Mouse (Mus musculus): ENCODE data around the gene Napsa. TPM values are rescaled to one million over a fixed set of nuclear protein-coding genes. Genes with fewer than 3 reads are reported as not detected.

Napsa gene
- total and polyA plus RNA-seq, 2 experiments from 2014 or later, result 0.79 TPM; not detected in 1

DNA sequence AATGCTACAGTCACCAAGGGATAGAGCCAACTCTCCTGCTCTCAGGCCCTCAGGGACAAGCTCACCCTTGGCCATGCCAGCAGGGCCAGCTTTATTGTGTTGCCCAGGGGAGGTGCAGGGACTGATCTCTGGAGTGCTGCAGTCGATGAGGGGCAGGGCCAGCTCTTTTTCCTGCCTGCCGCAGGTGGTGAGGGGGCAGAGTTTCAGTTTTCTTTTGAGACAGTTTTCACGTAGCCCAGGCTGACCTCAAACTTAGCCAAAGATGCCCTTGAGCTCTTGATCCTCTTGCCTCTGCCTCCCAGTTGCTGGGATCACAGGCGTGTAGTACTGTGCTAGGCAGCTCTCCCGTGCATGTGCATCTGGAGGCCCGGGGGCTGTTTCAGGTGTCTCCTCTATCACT lies 1.2 kb upstream of the Napsa start:
- Histone ChIP-seq H3K4me2 (ENCODE audit: low read depth, low read length, poor library complexity, severe bottlenecking) (no peak overlapping the region), H3K36me3 (ENCODE audit: insufficient read depth, low read length) (no peaks in the 10 kb centered on the region), H3K9me3 (ENCODE audit: low read length) (no peaks in the 10 kb centered on the region), H3K9ac (replicated peaks; ENCODE audit: low read length, poor library complexity, severe bottlenecking) (no peak overlapping the region), H3K4me3 (ENCODE audit: low read depth, low read length) (no peak overlapping the region), H3K27me3 (ENCODE audit: insufficient read depth, low read length) (no peaks in the 10 kb centered on the region), H3K4me1 (ENCODE audit: insufficient read depth, low read length) (no peaks in the 10 kb centered on the region), H3K27ac (ENCODE audit: low read depth, low read length) (no peak overlapping the region)
- TF ChIP-seq CTCF (IDR thresholded peaks at IDR 0.05), result no peak
- 83% methylated on average over 6 of the region's 6 CpGs for WGBS
- DNase-seq (ENCODE audit: low spot score) (no peak), ATAC-seq (ENCODE audit: low FRiP score) (no peak)

DNA sequence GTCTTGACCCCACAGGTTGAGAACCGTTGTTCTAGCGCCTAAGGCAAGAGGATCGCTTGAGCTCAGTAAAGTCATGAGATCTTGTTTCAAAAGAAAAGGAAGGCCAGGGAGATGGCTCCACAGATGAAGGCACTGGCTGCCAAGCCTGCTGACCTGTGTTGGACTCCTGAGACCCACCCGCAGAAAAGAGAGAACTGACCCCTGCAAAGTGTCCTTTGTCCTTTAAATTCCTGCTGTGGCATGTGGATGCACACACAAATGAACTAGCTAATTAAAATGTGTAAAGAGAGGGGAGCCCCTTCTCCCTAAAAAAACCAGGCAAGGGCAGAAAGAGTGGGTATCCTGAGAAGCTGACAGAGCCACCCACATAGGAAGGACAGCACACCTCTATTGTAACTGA lies 369 bp upstream of the Napsa start:
- no peak overlapping the region for H3K27ac ChIP-seq (ENCODE audit: low read depth, low read length)
- no peaks in the 10 kb centered on the region for H3K4me1 ChIP-seq (ENCODE audit: insufficient read depth, low read length)
- no peak overlapping the region for H3K9ac ChIP-seq (replicated peaks; ENCODE audit: low read length, poor library complexity, severe bottlenecking)
- no peak overlapping the region for H3K4me3 ChIP-seq (ENCODE audit: low read depth, low read length)
- DNase-seq (ENCODE audit: low spot score) (no peak), ATAC-seq (ENCODE audit: low FRiP score) (no peak)
- WGBS, result 39% methylated on average over 4 of the region's 4 CpGs
- no peak for TF ChIP-seq CTCF (IDR thresholded peaks at IDR 0.05)
- no peaks in the 10 kb centered on the region for H3K27me3 ChIP-seq (ENCODE audit: insufficient read depth, low read length)
- H3K36me3 ChIP-seq (ENCODE audit: insufficient read depth, low read length), result no peaks in the 10 kb centered on the region
- no peak overlapping the region for H3K4me2 ChIP-seq (ENCODE audit: low read depth, low read length, poor library complexity, severe bottlenecking)
- no peaks in the 10 kb centered on the region for H3K9me3 ChIP-seq (ENCODE audit: low read length)

DNA sequence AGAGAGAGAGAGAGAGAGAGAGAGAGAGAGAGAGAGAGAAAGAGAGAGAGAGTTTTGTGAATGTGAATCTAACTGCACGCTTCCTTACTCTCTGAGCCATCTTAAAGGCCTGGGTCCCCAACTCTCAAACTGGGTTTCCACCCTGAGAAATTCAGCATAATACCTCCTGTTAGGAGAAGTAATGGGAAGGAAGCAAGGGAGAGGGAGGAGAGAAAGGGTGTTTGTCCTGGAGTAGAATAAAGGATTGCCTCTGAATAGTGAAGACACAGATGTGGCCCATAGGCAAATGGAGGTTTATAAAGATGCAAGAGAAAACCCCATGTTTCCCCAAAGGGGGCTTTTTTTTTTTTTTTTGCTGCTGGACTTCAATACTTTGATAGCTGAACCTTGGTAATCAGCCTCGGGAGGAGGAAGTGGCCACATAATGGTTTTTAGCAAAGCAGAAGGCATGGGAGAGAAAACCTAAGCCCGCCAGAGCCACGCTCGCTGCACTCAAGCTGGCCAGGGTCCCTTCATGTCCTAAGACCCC lies 840 bp downstream of the Napsa start:
- Histone ChIP-seq H3K9me3 (ENCODE audit: low read length) (no peaks in the 10 kb centered on the region), H3K27ac (ENCODE audit: low read depth, low read length) (no peak overlapping the region), H3K36me3 (ENCODE audit: insufficient read depth, low read length) (no peaks in the 10 kb centered on the region), H3K4me2 (ENCODE audit: low read depth, low read length, poor library complexity, severe bottlenecking) (no peak overlapping the region), H3K27me3 (ENCODE audit: insufficient read depth, low read length) (no peaks in the 10 kb centered on the region), H3K9ac (replicated peaks; ENCODE audit: low read length, poor library complexity, severe bottlenecking) (no peak overlapping the region), H3K4me3 (ENCODE audit: low read depth, low read length) (no peak overlapping the region), H3K4me1 (ENCODE audit: insufficient read depth, low read length) (no peaks in the 10 kb centered on the region)
- WGBS, result 69% methylated on average over 5 of the region's 5 CpGs
- ATAC-seq (ENCODE audit: low FRiP score) (no peak), DNase-seq (ENCODE audit: low spot score) (no peak)
- TF ChIP-seq CTCF (IDR thresholded peaks at IDR 0.05), result no peak

DNA sequence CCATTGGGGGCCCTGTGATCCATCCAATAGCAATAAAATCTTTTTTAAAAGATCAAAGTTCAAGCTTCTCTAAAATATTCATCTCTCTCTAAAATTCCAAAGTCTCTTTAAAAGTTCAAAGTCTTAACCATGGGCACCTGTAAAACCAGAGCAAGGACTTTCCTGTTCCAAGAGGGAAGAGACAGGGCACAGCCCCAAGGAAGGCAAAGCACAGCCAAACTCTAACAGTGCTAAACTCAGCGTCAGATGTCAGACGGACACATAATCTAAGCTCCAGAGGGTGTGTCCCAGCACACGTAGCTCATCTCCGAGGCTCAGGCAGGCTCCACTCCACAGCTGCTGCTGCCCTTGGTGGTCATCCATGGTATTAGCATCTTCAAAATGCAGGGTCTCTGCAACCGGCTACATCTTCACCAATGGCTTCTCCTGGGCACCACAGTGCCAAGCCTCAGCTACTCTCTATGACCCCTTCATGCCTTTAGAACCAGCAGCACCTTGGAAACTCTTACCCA lies 4.2 kb downstream of the Napsa start:
- DNase-seq (ENCODE audit: low spot score) (no peak), ATAC-seq (ENCODE audit: low FRiP score) (no peak)
- Histone ChIP-seq H3K27me3 (ENCODE audit: insufficient read depth, low read length) (no peaks in the 10 kb centered on the region), H3K4me1 (ENCODE audit: insufficient read depth, low read length) (no peaks in the 10 kb centered on the region), H3K9ac (replicated peaks; ENCODE audit: low read length, poor library complexity, severe bottlenecking) (no peak overlapping the region), H3K36me3 (ENCODE audit: insufficient read depth, low read length) (no peaks in the 10 kb centered on the region), H3K4me3 (ENCODE audit: low read depth, low read length) (no peak overlapping the region), H3K4me2 (ENCODE audit: low read depth, low read length, poor library complexity, severe bottlenecking) (no peak overlapping the region), H3K9me3 (ENCODE audit: low read length) (no peaks in the 10 kb centered on the region), H3K27ac (ENCODE audit: low read depth, low read length) (no peak overlapping the region)
- 51% methylated on average over 5 of the region's 5 CpGs for WGBS
- TF ChIP-seq CTCF (IDR thresholded peaks at IDR 0.05), result no peak

DNA sequence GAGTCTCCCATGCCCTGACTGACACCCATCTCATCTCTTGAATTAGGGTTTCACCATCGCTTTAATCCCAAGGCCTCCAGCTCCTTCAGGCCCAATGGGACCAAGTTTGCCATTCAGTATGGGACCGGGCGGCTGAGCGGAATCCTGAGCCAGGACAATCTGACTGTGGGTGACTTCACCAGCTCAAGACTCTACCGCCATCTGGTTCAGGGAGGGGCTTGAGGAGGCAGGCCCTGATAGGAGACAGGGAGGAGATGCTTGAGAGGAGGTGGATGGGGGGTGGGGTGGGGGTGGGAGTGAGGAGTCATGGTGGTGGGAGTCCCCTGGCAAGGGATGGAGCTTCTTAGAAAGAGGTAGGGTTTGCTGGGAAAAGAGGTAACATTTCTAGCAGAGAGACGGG lies 9.5 kb downstream of the Napsa start:
- ATAC-seq (ENCODE audit: low FRiP score), result no peak
- no peak overlapping the region for H3K4me2 ChIP-seq (ENCODE audit: low read depth, low read length, poor library complexity, severe bottlenecking)
- DNase-seq (ENCODE audit: low spot score), result no peak
- H3K36me3 ChIP-seq (ENCODE audit: insufficient read depth, low read length), result no peaks in the 10 kb centered on the region
- no peaks in the 10 kb centered on the region for H3K9me3 ChIP-seq (ENCODE audit: low read length)
- peaks cover 3% of the 10 kb centered on the region; the same call in 1 of the 2 replicates for H3K4me1 ChIP-seq (ENCODE audit: insufficient read depth, low read length)
- H3K27ac ChIP-seq (ENCODE audit: low read depth, low read length), result no peak overlapping the region
- no peaks in the 10 kb centered on the region for H3K27me3 ChIP-seq (ENCODE audit: insufficient read depth, low read length)
- H3K9ac ChIP-seq (replicated peaks; ENCODE audit: low read length, poor library complexity, severe bottlenecking), result no peak overlapping the region
- no peak for TF ChIP-seq CTCF (IDR thresholded peaks at IDR 0.05)
- H3K4me3 ChIP-seq (ENCODE audit: low read depth, low read length), result no peak overlapping the region
- WGBS, result 81% methylated on average over 6 of the region's 6 CpGs

DNA sequence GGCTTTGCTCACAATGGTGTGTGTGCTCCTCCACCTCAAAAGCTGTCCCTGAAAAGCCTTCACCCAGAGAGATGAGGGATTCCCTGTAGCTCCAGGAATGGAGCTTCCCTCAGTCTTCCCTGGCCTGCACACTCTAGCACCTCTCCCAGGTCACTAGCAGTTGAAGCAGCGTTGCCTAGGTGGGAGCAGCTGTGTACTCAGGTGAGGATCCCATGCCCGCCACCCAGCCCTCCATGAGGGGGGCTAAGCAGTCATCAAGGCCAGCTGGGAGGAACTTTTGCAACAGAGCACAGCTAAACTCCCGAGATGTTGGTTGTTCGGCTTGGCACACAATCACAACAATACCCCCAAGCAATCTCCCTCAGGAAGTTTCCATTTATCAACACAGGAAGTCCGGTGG lies 10.5 kb downstream of the Napsa start:
- no peak overlapping the region for H3K27ac ChIP-seq (ENCODE audit: low read depth, low read length)

More for the DNA sequence above, 10.5 kb downstream of the Napsa start:
- Histone ChIP-seq H3K4me3 (ENCODE audit: low read depth, low read length) (no peak overlapping the region), H3K9me3 (ENCODE audit: low read length) (no peaks in the 10 kb centered on the region), H3K27me3 (ENCODE audit: insufficient read depth, low read length) (no peaks in the 10 kb centered on the region), H3K9ac (replicated peaks; ENCODE audit: low read length, poor library complexity, severe bottlenecking) (no peak overlapping the region), H3K36me3 (ENCODE audit: insufficient read depth, low read length) (no peaks in the 10 kb centered on the region), H3K4me1 (ENCODE audit: insufficient read depth, low read length) (peaks cover 3% of the 10 kb centered on the region; the same call in 1 of the 2 replicates), H3K4me2 (ENCODE audit: low read depth, low read length, poor library complexity, severe bottlenecking) (no peak overlapping the region)
- no peak for TF ChIP-seq CTCF (IDR thresholded peaks at IDR 0.05)
- ATAC-seq (ENCODE audit: low FRiP score) (no peak), DNase-seq (ENCODE audit: low spot score) (no peak)
- 67% methylated on average over 5 of the region's 5 CpGs for WGBS

Data from midbrain, postnatal 0 days (tissue).